Mouse (Mus musculus) c-Kit-negative CD71-positive TER-119-positive erythroid progenitor cells, embryonic 14.5 days (primary cell): ENCODE results near the gene Itgb2.

Source experiments
- DNase-seq: peaks from one replicate; pipeline ENCODE4 v3.0.0-alpha.2; 2013; ENCODE audit warnings: low read depth, low spot score

The Itgb2 gene

GRCm38 (mm10) chr10:77548576-77548975 is 18.5 kb downstream of the Itgb2 start:
- no peak for DNase-seq

- no peak for DNase-seq
These were observed 20.8 kb downstream of the Itgb2 start for GRCm38 (mm10) chr10:77550874-77551273.

- DNase-seq, result no peak
These were observed 22.1 kb downstream of the Itgb2 start for GRCm38 (mm10) chr10:77552162-77552561.

DNA sequence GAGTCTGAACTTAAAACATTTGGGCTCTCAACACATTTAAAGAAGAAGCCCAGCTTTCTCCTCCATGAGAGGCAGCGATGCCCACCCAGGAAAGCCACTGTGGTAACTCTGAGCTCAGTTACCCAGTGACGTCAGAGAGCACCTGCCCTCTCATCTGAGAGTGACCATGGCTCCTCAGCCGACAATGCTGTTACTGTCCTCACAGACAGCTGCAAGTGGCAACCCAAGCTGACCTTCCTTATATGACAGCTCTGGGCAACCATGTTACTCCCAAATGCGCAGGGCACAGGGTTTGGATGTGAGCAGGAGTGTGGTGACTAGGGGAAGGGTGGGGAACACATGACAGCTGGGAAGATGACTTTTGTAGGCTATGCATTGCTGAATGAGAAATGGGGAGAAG is 23.2 kb downstream of the Itgb2 start:
- DNase-seq, result no peak

GRCm38 (mm10) chr10:77554918-77555317 is 24.9 kb downstream of the Itgb2 start:
- DNase-seq, result no peak

DNA sequence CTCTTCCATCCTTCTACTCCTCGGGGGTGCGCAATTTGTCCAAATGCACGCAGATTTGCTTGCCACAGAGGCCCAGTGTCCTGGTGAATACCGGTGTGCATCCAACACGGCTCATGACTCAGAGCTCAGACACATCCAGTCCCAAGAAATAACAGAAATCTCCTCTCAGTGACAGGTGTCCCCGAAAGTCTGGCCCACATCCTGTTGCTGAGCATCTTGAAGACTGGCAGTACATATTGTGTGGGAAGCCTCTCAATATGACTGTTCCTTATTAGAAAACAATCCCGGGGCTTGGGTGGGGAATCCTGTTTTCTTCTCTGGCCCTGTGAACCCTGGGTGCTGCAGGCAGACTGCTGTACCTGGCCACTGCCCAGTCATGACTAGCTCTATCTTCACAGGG is 26.6 kb downstream of the Itgb2 start:
- DNase-seq, result no peak

GRCm38 (mm10) chr10:77557641-77558040 is 27.6 kb downstream of the Itgb2 start:
- no peak for DNase-seq

DNA sequence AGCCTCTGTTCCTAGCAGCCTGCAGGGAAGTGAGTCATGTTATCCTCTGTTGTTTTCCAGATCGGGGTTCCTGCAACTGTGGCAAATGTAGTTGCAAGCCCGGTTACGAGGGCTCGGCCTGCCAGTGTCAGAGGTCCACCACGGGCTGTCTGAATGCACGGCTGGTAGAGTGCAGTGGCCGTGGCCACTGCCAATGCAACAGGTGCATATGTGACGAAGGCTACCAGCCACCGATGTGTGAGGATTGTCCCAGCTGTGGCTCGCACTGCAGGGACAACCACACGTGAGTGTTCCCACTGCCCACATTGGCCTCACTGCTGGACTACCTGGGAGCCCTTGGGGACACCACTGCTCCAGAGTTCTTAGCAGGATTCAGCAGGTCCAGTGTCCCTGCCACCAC is 30.0 kb downstream of the Itgb2 start:
- no peak for DNase-seq

DNA sequence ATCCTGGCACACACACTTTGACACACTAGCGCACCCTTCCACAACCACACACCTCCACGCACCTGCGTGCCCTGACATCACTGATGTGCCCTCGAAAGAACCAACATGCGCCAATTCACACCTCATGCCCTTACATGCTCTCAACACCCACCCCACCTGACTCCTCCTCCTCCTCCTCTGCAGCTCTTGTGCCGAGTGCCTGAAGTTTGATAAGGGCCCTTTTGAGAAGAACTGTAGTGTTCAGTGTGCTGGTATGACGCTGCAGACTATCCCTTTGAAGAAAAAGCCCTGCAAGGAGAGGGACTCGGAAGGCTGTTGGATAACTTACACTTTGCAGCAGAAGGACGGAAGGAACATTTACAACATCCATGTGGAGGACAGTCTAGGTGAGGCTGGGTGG is 30.8 kb downstream of the Itgb2 start:
- DNase-seq, result no peak

- DNase-seq, result no peak
These were observed 31.5 kb downstream of the Itgb2 start for GRCm38 (mm10) chr10:77561508-77561907.

- DNase-seq, result no peak
These were observed 35.0 kb downstream of the Itgb2 start for GRCm38 (mm10) chr10:77565005-77565404.

DNA sequence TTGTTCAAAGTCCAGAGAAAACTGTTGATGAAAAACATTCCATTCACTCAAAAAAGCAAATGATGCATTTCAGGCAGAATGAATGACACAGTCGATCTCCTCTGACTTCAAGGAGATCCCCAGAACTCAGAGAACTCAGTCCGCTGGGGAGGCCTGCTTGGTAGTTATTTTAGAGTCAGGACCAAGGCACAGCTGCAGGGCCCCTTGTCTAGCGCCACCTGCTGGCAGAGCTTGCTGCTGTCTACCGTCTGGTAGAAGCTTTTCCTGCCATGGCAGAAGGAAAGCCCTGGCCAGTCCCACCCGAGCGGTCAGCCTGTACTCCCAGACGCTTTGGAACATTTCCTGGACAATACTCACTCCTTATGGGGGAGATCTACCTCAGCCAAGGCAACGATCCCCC is 36.6 kb downstream of the Itgb2 start:
- DNase-seq, result peak; percentile 56

DNA sequence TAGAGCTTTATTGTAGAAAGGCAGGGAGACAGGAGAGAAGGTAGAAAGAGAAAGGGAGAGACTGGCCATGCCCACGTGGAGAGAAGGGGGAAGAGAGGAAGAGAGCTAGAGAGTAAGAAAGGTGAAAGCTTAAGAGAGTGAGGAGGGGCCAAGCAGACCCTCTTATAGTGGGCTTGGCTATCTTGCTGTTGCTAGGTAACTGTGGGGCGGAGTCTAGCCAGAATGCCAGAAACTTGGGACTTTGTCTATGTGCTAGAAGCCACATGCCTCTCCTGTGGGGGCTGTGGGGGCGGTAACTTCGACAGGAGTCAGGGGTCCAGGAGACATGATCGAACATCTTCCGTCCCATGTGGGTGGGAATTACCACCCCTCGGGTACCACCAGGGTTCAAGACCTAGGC is 39.4 kb downstream of the Itgb2 start:
- DNase-seq, result no peak

DNA sequence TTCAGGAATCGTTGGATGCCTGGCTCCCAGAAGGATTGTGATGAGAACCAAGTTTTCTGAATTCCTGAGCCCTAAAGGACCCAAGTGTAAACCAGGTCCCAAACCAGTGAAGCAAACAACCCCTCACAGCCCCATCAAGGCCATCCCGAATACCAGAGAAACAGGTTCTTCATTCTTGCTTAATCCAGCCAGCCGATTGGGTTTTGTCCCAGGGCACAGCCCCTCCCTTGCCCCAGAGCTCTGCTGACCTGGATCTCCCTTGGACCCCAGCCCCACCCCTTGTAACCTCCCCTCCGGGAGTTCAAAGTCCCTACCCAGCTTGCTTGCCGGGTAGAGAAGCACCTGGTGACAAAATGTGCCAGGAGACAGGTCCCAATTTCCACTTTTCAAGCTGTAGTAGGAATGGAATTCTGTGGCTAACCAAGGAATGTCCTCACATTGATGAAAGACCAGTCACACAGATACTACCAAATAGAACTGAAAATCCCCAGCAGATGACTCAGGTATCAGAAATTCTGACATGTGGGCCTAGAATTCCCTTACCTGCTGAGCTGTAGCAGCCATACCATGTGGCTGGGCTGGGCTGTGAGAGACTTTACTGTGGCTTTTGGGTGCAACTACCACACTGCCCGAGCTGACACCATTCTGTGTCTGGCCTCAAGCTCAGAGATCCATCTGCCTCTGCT is 40.1 kb downstream of the Itgb2 start:
- no peak for DNase-seq

DNA sequence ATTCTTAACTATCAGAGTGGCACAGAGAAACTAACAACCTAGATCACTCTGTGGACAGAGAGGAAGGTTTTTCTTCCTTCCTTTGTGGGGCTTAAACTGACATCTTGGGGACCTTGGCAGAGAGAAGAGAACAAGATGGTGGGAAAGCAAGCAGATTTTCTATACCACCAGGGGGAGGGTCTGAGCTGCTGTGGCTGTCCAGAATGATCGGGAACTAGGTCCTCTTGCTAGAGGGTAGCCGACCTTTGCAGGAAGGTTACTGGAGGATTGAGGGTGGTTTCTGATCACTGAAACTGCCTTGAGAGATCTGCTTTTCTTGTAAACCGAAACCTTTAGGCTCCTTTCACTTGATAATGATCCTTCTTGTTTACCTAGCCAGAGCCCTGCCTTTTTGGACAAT is 42.2 kb downstream of the Itgb2 start:
- no peak for DNase-seq

DNA sequence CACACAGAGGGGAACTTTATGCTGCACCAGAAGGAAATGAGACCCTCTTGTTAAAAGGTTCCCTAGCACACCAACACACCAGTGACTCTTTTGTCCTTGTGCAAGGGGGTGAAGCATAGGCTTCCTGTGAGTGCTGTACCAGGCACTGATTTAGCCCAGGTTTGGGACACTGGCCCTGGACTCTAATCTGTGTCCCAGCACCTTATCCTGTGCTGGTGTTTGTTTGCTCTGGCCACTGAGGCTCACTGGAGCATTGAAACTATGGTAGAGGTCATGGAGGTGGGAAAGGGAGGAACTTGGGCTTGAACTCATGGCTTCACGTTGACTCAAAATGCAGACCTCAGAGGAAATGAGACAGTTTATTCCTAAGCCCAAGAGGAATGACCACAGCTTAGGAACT is 43.1 kb downstream of the Itgb2 start:
- no peak for DNase-seq

GRCm38 (mm10) chr10:77580027-77580920 is 50.2 kb downstream of the Itgb2 start:
- DNase-seq, result no peak

DNA sequence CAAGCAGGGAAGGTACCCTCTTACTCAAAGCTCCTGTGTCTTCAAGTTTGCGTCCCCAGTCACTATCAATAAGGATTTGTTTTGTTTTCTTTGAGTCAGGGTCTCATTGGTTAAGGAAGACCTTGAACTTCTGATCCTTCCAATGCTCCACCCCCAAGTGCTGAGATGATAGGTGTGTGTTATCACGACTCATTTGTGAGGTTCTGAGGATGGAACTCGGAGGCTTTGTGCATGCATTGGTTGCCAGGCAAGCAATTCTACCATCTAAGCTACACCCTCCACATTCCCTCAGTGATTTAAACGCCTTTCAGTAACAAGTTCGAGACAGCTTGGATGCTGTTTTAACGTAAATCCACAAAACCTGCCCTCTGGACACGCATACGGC is 51.0 kb downstream of the Itgb2 start:
- no peak for DNase-seq

DNA sequence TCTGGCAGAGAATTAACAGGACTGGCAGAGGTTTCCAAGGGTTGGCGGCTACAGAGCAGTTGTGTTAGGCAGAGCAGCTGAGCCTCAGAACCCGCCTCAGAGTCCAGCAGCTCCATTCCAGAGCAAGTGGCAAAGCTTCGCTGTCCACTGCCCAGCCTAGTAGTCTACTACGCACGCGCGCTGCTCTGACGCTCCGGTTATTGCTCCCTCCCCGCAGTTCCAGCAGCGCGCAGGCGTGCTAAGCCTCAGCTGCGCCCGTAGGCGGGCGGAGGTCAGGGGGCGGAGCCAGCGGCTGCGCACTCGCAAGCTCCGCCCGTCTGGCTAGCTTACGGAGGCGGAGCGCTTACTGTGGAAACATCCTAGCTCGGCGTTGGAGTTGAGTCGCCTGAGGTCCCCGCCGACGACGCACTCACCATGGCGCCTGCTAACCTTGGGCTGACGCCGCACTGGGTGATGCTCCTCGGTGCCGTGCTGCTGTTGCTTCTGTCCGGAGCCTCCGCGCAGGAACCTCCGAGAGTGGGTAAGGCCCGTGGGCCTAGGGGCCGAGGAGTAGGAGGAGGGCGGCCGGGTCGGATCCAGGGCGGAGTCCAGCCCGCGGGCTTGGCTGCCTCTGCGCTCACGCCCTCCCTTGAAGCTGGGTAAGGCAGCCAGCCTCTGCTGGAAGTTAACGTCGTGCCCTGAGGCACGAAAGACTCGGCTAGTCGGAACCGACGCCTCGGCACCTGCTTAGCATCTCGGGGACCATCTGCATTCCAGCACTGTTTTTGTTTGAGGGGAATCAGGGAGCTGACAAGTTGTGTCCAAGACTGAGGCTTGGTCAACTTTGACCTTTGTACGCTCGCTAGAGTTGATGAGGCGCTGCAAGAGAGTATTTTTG is 51.6 kb downstream of the Itgb2 start, which contains the start of gene Pttg1ip:
Gene Pttg1ip (plus strand): TSS at position 313 of the 877 bp plus-strand sequence.
- DNase-seq, result peak; percentile 94

DNA sequence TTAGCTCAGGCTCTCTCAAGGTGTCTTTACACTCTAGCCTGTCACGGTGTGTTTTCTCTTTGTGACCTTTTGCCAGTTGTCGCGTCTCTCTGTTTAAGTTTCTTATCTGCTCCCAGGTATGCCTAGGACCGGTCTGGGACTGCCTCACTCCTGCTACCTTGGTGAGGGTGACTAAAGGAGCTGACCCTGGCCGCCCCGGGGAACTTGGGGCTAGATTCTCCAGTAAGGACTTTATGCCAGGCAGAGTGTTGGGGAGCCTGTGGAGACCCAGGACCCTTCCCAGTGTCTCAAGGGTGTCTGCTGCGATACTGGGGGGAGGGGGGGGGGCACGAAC is 52.2 kb downstream of the Itgb2 start:
- DNase-seq, result no peak

GRCm38 (mm10) chr10:77583795-77584422 is 53.9 kb downstream of the Itgb2 start:
- no peak for DNase-seq

DNA sequence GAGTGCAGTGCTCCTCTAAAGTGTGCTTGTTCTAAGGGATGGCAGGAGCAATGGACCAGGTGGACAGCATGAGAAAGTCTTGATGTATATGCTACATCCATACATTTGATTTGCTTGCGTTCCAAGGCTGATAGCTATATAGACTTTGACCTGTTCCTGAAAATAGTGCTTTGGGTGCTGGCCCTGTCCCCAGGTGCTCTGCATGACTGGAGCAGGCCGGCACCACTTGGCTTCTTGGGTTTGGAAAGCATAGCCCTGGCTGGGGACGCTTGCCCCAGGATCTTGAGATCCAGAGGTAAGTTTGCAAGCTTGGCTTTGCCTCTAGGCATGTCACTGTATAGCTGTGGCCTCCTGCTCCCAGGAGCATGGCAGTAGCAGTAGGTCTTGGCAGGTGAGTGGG is 56.6 kb downstream of the Itgb2 start:
- no peak for DNase-seq
